Mouse (Mus musculus): Measurements from ENCODE around the gene Scd2. TPM values are rescaled to one million over a fixed set of nuclear protein-coding genes. Genes with fewer than 3 reads are reported as not detected.

Gene Scd2
- polyA plus RNA-seq, 1 experiment from 2014 or later: 35.6 TPM

GRCm38 (mm10) chr19:44292483-44292882, 991 bp upstream of the Scd2 start:
- Histone ChIP-seq H3K36me3 (ENCODE audit: control insufficient read depth, insufficient read depth) (peaks cover 14% of the 10 kb centered on the region; the same call in 1 of the 2 replicates), H3K27ac (ENCODE audit: low read depth, low read length) (peak overlapping the region; percentile 42), H3K4me2 (replicated peaks; ENCODE audit: low read depth) (no peak overlapping the region; the same call in 1 of the 2 replicates), H3K9me3 (ENCODE audit: control insufficient read depth) (no peaks in the 10 kb centered on the region), H3K4me1 (replicated peaks; ENCODE audit: control insufficient read depth, insufficient read depth, low read length) (0 out of 2 replicates have a peak, but pooled peaks cover 19% of the 10 kb centered on the region), H3K27me3 (replicated peaks; ENCODE audit: control insufficient read depth, insufficient read depth, low read length) (no peaks in the 10 kb centered on the region), H3K9ac (ENCODE audit: low read depth, low read length) (no peak overlapping the region), H3K4me3 (ENCODE audit: low read depth, low read length) (no peak overlapping the region)
- TF ChIP-seq CTCF (IDR thresholded peaks at IDR 0.05; ENCODE audit: low read depth): no peak
- ATAC-seq: no peak
- WGBS: 30% methylated on average over 3 of the region's 3 CpGs

DNA sequence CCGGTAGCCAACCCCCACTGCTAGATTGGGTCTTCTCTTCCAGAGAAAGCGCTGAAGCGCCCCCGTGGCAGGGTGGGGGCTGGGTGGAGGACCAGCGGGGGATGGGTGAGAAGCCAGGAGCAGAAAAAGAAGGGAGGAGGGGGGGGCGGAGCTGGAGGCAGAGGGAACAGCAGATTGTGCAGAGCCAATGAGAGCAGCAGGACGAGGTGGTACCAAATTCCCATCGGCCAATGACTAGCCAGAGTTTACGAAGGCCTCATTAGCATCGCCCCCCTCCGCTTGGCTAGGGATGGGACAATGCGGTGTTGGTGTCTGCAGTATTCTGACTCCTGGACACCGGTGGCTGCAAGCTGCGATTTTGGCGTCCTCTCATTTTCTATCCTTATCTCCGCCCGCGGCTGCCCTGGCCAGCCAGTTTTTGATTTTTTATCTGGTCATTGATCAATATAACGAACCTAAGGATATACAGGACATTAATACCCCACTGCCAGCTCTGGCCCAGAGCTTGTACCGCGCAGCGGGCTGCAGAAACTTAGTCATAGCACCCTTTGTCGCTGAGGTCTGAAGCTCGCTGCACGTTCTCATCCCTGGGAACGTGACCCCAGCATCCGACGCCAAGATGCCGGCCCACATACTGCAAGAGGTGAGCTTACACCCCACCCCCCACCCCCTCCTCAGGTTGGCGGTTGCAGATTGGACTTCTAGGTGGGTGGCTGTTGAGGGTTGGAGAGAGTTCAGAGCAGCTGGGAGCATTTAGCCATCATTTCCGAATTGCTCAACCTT, 486 bp downstream of the Scd2 start:
- Histone ChIP-seq H3K27me3 (replicated peaks; ENCODE audit: control insufficient read depth, insufficient read depth, low read length) (no peaks in the 10 kb centered on the region), H3K4me1 (replicated peaks; ENCODE audit: control insufficient read depth, insufficient read depth, low read length) (0 out of 2 replicates have a peak, but pooled peaks cover 23% of the 10 kb centered on the region), H3K4me2 (replicated peaks; ENCODE audit: low read depth) (peak overlapping the region; percentile 87), H3K9ac (ENCODE audit: low read depth, low read length) (peak overlapping the region; percentile 46), H3K9me3 (ENCODE audit: control insufficient read depth) (no peaks in the 10 kb centered on the region), H3K27ac (ENCODE audit: low read depth, low read length) (peak overlapping the region; percentile 82), H3K4me3 (ENCODE audit: low read depth, low read length) (peak overlapping the region; percentile 54), H3K36me3 (ENCODE audit: control insufficient read depth, insufficient read depth) (peaks cover 24% of the 10 kb centered on the region; the same call in 1 of the 2 replicates)
- TF ChIP-seq CTCF (IDR thresholded peaks at IDR 0.05; ENCODE audit: low read depth): peak; percentile 36
- WGBS: 2% methylated on average over 30 of the region's 31 CpGs
- ATAC-seq: peak; percentile 64

GRCm38 (mm10) chr19:44294588-44295041, 1.1 kb downstream of the Scd2 start:
- Histone ChIP-seq H3K27ac (ENCODE audit: low read depth, low read length) (peak overlapping the region; percentile 87), H3K36me3 (ENCODE audit: control insufficient read depth, insufficient read depth) (peaks cover 29% of the 10 kb centered on the region; the same call in 1 of the 2 replicates), H3K27me3 (replicated peaks; ENCODE audit: control insufficient read depth, insufficient read depth, low read length) (no peaks in the 10 kb centered on the region), H3K9me3 (ENCODE audit: control insufficient read depth) (no peaks in the 10 kb centered on the region), H3K4me2 (replicated peaks; ENCODE audit: low read depth) (peak overlapping the region; percentile 87), H3K4me3 (ENCODE audit: low read depth, low read length) (peak overlapping the region; percentile 54), H3K9ac (ENCODE audit: low read depth, low read length) (peak overlapping the region; percentile 46), H3K4me1 (replicated peaks; ENCODE audit: control insufficient read depth, insufficient read depth, low read length) (0 out of 2 replicates have a peak, but pooled peaks cover 23% of the 10 kb centered on the region)
- 0 out of 2 replicates have a peak, but pooled peaks have one; percentile 6 for ATAC-seq
- peak; percentile 98 for TF ChIP-seq CTCF (IDR thresholded peaks at IDR 0.05; ENCODE audit: low read depth)
- under 1% methylated on average over 14 of the region's 14 CpGs for WGBS

GRCm38 (mm10) chr19:44295251-44295650, 1.8 kb downstream of the Scd2 start:
- Histone ChIP-seq H3K4me2 (replicated peaks; ENCODE audit: low read depth) (peak overlapping the region; percentile 87), H3K36me3 (ENCODE audit: control insufficient read depth, insufficient read depth) (peaks cover 33% of the 10 kb centered on the region; the same call in 1 of the 2 replicates), H3K9ac (ENCODE audit: low read depth, low read length) (peak overlapping the region; percentile 46), H3K27ac (ENCODE audit: low read depth, low read length) (peak overlapping the region; percentile 87), H3K9me3 (ENCODE audit: control insufficient read depth) (no peaks in the 10 kb centered on the region), H3K4me3 (ENCODE audit: low read depth, low read length) (peak overlapping the region; percentile 54), H3K27me3 (replicated peaks; ENCODE audit: control insufficient read depth, insufficient read depth, low read length) (no peaks in the 10 kb centered on the region), H3K4me1 (replicated peaks; ENCODE audit: control insufficient read depth, insufficient read depth, low read length) (0 out of 2 replicates have a peak, but pooled peaks cover 23% of the 10 kb centered on the region)
- TF ChIP-seq CTCF (IDR thresholded peaks at IDR 0.05; ENCODE audit: low read depth): no peak
- no peak for ATAC-seq
- WGBS: 2% methylated on average over 3 of the region's 3 CpGs

GRCm38 (mm10) chr19:44295741-44296140, 2.3 kb downstream of the Scd2 start:
- H3K4me3 ChIP-seq (ENCODE audit: low read depth, low read length): peak overlapping the region; percentile 54
- H3K4me1 ChIP-seq (replicated peaks; ENCODE audit: control insufficient read depth, insufficient read depth, low read length): 0 out of 2 replicates have a peak, but pooled peaks cover 23% of the 10 kb centered on the region
- peak overlapping the region; percentile 87 for H3K4me2 ChIP-seq (replicated peaks; ENCODE audit: low read depth)
- ATAC-seq: peak; percentile 78
- peak overlapping the region; percentile 46; the same call in 1 of the 2 replicates for H3K9ac ChIP-seq (ENCODE audit: low read depth, low read length)
- WGBS: under 1% methylated on average over 4 of the region's 4 CpGs
- no peaks in the 10 kb centered on the region for H3K9me3 ChIP-seq (ENCODE audit: control insufficient read depth)
- H3K36me3 ChIP-seq (ENCODE audit: control insufficient read depth, insufficient read depth): peaks cover 37% of the 10 kb centered on the region
- H3K27ac ChIP-seq (ENCODE audit: low read depth, low read length): peak overlapping the region; percentile 87
- H3K27me3 ChIP-seq (replicated peaks; ENCODE audit: control insufficient read depth, insufficient read depth, low read length): no peaks in the 10 kb centered on the region
- TF ChIP-seq CTCF (IDR thresholded peaks at IDR 0.05; ENCODE audit: low read depth): peak; percentile 100

DNA sequence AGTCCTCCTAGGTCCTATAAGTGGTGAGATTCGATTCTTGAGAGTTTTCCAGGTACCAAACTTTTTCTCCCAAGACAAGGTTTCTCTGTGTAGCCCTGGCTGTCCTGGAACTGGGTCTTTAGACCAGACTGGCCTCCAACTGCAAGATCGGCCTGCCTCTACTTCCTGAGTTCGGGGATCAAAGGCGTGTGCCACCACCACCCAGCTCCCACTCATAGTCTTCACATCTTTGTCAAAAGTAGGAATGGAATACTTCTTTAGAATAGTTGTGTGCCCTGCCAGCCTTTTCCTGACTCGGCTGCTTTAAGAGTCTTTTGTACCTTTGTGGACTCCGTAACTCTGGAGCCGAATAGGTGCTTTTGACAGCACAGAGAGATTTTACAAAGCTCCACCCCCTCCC, 2.7 kb downstream of the Scd2 start:
- peak overlapping the region; percentile 87 for H3K27ac ChIP-seq (ENCODE audit: low read depth, low read length)

More for the DNA sequence above, 2.7 kb downstream of the Scd2 start:
- H3K4me2 ChIP-seq (replicated peaks; ENCODE audit: low read depth): peak overlapping the region; percentile 87
- H3K27me3 ChIP-seq (replicated peaks; ENCODE audit: control insufficient read depth, insufficient read depth, low read length): no peaks in the 10 kb centered on the region
- no peak for TF ChIP-seq CTCF (IDR thresholded peaks at IDR 0.05; ENCODE audit: low read depth)
- H3K36me3 ChIP-seq (ENCODE audit: control insufficient read depth, insufficient read depth): peaks cover 42% of the 10 kb centered on the region
- ATAC-seq: no peak
- peak overlapping the region; percentile 54 for H3K4me3 ChIP-seq (ENCODE audit: low read depth, low read length)
- no peaks in the 10 kb centered on the region for H3K9me3 ChIP-seq (ENCODE audit: control insufficient read depth)
- 0 out of 2 replicates have a peak, but pooled peaks cover 23% of the 10 kb centered on the region for H3K4me1 ChIP-seq (replicated peaks; ENCODE audit: control insufficient read depth, insufficient read depth, low read length)
- peak overlapping the region; percentile 46; the same call in 1 of the 2 replicates for H3K9ac ChIP-seq (ENCODE audit: low read depth, low read length)
- 6% methylated on average over 7 of the region's 7 CpGs for WGBS

Data from intestine, postnatal 0 days (tissue).